Mouse (Mus musculus): ENCODE results near the gene Aqp5.
A peak's percentile ranks its signal among the peaks of the same experiment; 100 is the strongest.

Aqp5 gene

GRCm38 (mm10) chr15:99596841-99597240 lies 6.3 kb downstream of the Aqp5 start:
- DNase-seq (ENCODE audit: low spot score), result no peak

GRCm38 (mm10) chr15:99597596-99597995 lies 7.0 kb downstream of the Aqp5 start:
- no peak for DNase-seq (ENCODE audit: low spot score)

- DNase-seq (ENCODE audit: low spot score), result no peak
Observed at GRCm38 (mm10) chr15:99599245-99600070, 8.9 kb downstream of the Aqp5 start.

GRCm38 (mm10) chr15:99600986-99601822 lies 10.6 kb downstream of the Aqp5 start, which contains the start of gene Aqp6:
Gene Aqp6, plus strand, starts transcription at chr15:99601400.
- no peak for DNase-seq (ENCODE audit: low spot score)

GRCm38 (mm10) chr15:99601823-99602120 lies 11.2 kb downstream of the Aqp5 start:
- DNase-seq (ENCODE audit: low spot score), result no peak

GRCm38 (mm10) chr15:99602206-99602820 lies 11.7 kb downstream of the Aqp5 start:
- DNase-seq (ENCODE audit: low spot score), result no peak

- no peak for DNase-seq (ENCODE audit: low spot score)
Observed at GRCm38 (mm10) chr15:99603216-99603615, 12.6 kb downstream of the Aqp5 start.

- DNase-seq (ENCODE audit: low spot score), result no peak
Observed at GRCm38 (mm10) chr15:99605595-99605994, 15.0 kb downstream of the Aqp5 start.

- no peak for DNase-seq (ENCODE audit: low spot score)
Observed at GRCm38 (mm10) chr15:99606515-99606914, 15.9 kb downstream of the Aqp5 start.

- peak; percentile 74 for DNase-seq (ENCODE audit: low spot score)
Observed at GRCm38 (mm10) chr15:99607388-99608113, 17.0 kb downstream of the Aqp5 start.

- no peak for DNase-seq (ENCODE audit: low spot score)
Observed at GRCm38 (mm10) chr15:99608382-99609125, 18.0 kb downstream of the Aqp5 start.

- no peak for DNase-seq (ENCODE audit: low spot score)
Observed at GRCm38 (mm10) chr15:99611563-99611962, 21.0 kb downstream of the Aqp5 start.

- DNase-seq (ENCODE audit: low spot score), result no peak
Observed at GRCm38 (mm10) chr15:99614273-99614672, 23.7 kb downstream of the Aqp5 start.

GRCm38 (mm10) chr15:99614753-99615152 lies 24.2 kb downstream of the Aqp5 start:
- DNase-seq (ENCODE audit: low spot score), result peak; percentile 42

GRCm38 (mm10) chr15:99615246-99615645 lies 24.7 kb downstream of the Aqp5 start:
- no peak for DNase-seq (ENCODE audit: low spot score)

GRCm38 (mm10) chr15:99618595-99618994 lies 28.0 kb downstream of the Aqp5 start:
- DNase-seq (ENCODE audit: low spot score), result no peak

GRCm38 (mm10) chr15:99619821-99620220 lies 29.2 kb downstream of the Aqp5 start:
- DNase-seq (ENCODE audit: low spot score), result no peak

- no peak for DNase-seq (ENCODE audit: low spot score)
Observed at GRCm38 (mm10) chr15:99622063-99622462, 31.5 kb downstream of the Aqp5 start.

GRCm38 (mm10) chr15:99631618-99632017 lies 41.0 kb downstream of the Aqp5 start:
- peak; percentile 49 for DNase-seq (ENCODE audit: low spot score)

- DNase-seq (ENCODE audit: low spot score), result no peak
Observed at GRCm38 (mm10) chr15:99634702-99635101, 44.1 kb downstream of the Aqp5 start.

GRCm38 (mm10) chr15:99637405-99638123 lies 47.0 kb downstream of the Aqp5 start:
- DNase-seq (ENCODE audit: low spot score), result no peak

Data from embryo, embryonic 10.5 days (tissue).